Mouse (Mus musculus): Measurements from ENCODE around the gene Mapk1ip1l.

- TF ChIP-seq CTCF (IDR thresholded peaks at IDR 0.05; ENCODE audit: borderline replicate concordance, insufficient read depth, low read depth, low read length), result no peak
- TF ChIP-seq POLR2A (IDR thresholded peaks at IDR 0.05; ENCODE audit: borderline replicate concordance, insufficient read depth, low read length), result no peak
Measured at GRCm38 (mm10) chr14:47361418-47361817, 63.4 kb downstream of the Mapk1ip1l start.
